Mouse (Mus musculus) left cerebral cortex, adult 18-20 months (tissue): ENCODE results near the gene Tbx6. TPM values are rescaled to one million over a fixed set of nuclear protein-coding genes. Genes with fewer than 3 reads are reported as not detected.
"Not testable (repeated sequence)": the region's sequence is repeated elsewhere in the genome, so short reads cannot be mapped to it uniquely, and the experiment has no call there.

Experiments
- DNase-seq, 2 experiments: peaks; one replicate each; pipeline ENCODE4 v3.0.0; 2021 to 2022; ENCODE audit warnings: low spot score in 2 of 2, mixed read lengths in 1 of 2
- total RNA-seq, 2 experiments: library from RNA; stranded (reverse); gene quantifications; 2 replicates each; pipeline ENCODE4 v1.2.3; 2021

Gene Tbx6
- total RNA-seq, 2 experiments from 2014 or later = 0.56 to 0.63 TPM

- no peak for DNase-seq
Observed at GRCm38 (mm10) chr7:126766201-126766600, 15.1 kb upstream of the Tbx6 start, which contains the start of gene Gdpd3. Gene Gdpd3, plus strand, starts transcription at chr7:126766334.

- DNase-seq = no peak
Observed at GRCm38 (mm10) chr7:126767001-126767400, 14.3 kb upstream of the Tbx6 start.

GRCm38 (mm10) chr7:126770784-126771183, 10.5 kb upstream of the Tbx6 start:
- no peak for DNase-seq

- no peak for DNase-seq
Observed at GRCm38 (mm10) chr7:126773351-126773750, 7.9 kb upstream of the Tbx6 start.

GRCm38 (mm10) chr7:126774463-126774862, 6.8 kb upstream of the Tbx6 start:
- DNase-seq = no peak

GRCm38 (mm10) chr7:126775185-126775977, 5.9 kb upstream of the Tbx6 start:
- DNase-seq = no peak

GRCm38 (mm10) chr7:126775978-126776234, 5.4 kb upstream of the Tbx6 start:
- DNase-seq = no peak

GRCm38 (mm10) chr7:126776598-126777057, 4.7 kb upstream of the Tbx6 start, which contains the start of gene Ypel3:
Gene Ypel3, plus strand, starts transcription at chr7:126776955.
- peak; percentile 92 to 96 for DNase-seq

- no peak for DNase-seq
Observed at GRCm38 (mm10) chr7:126777476-126777875, 3.8 kb upstream of the Tbx6 start.

- DNase-seq = no peak
Observed at GRCm38 (mm10) chr7:126778147-126778546, 3.1 kb upstream of the Tbx6 start.

GRCm38 (mm10) chr7:126779101-126779500, 2.2 kb upstream of the Tbx6 start:
- DNase-seq = not testable (repeated sequence)

- DNase-seq = peak; percentile 83 to 86
Observed at GRCm38 (mm10) chr7:126779983-126780970, 1.0 kb upstream of the Tbx6 start.

GRCm38 (mm10) chr7:126781661-126782370, 533 bp downstream of the Tbx6 start:
- DNase-seq = no peak

GRCm38 (mm10) chr7:126782693-126783092, 1.4 kb downstream of the Tbx6 start:
- no peak for DNase-seq

- DNase-seq = no peak
Observed at GRCm38 (mm10) chr7:126784469-126784868, 3.2 kb downstream of the Tbx6 start.

- no peak for DNase-seq
Observed at GRCm38 (mm10) chr7:126785056-126785455, 3.8 kb downstream of the Tbx6 start.

- no peak for DNase-seq
Observed at GRCm38 (mm10) chr7:126786142-126786541, 4.9 kb downstream of the Tbx6 start.

- no peak for DNase-seq
Observed at GRCm38 (mm10) chr7:126789141-126789540, 7.9 kb downstream of the Tbx6 start.

- DNase-seq = peak; percentile 98
Observed at GRCm38 (mm10) chr7:126791851-126792720, 10.8 kb downstream of the Tbx6 start, which contains the start of gene Ppp4c. Gene Ppp4c, minus strand, starts transcription at chr7:126792496.
